Mouse (Mus musculus) forebrain, embryonic 12.5 days (tissue): ENCODE measurements around the gene Asap2. TPM values are rescaled to one million over a fixed set of nuclear protein-coding genes. Genes with fewer than 3 reads are reported as not detected.

Experiments used
- ATAC-seq: fragments of 200-750 bp; cut with Nextera tagmentation; 2 replicates; pipeline ENCODE4 v1.8.0; 2017; ENCODE audit warnings: moderate TSS enrichment; ENCODE audit not compliant: low FRiP score
- H3K27ac ChIP-seq: fragments of 300-500 bp; sonication (generic); 2 replicates; pipeline ENCODE4 v1.5.1; 2016; ENCODE audit warnings: mild to moderate bottlenecking
- H3K27me3 ChIP-seq: fragments of 300-500 bp; sonication (generic); 2 replicates; pipeline ENCODE4 v1.6.1; 2016; ENCODE audit warnings: mild to moderate bottlenecking
- H3K36me3 ChIP-seq: fragments of 300-500 bp; sonication (generic); replicated peaks from 2 replicates; pipeline ENCODE4 v1.6.1; 2016; ENCODE audit warnings: mild to moderate bottlenecking
- H3K4me1 ChIP-seq: fragments of 300-500 bp; sonication (generic); 2 replicates; pipeline ENCODE4 v1.6.1; 2016
- H3K4me2 ChIP-seq: fragments of 300-500 bp; sonication (generic); 2 replicates; pipeline ENCODE4 v1.6.1; 2016; ENCODE audit warnings: mild to moderate bottlenecking, moderate library complexity
- H3K4me3 ChIP-seq: fragments of 300-500 bp; sonication (generic); replicated peaks from 2 replicates; pipeline ENCODE4 v1.5.1; 2016; ENCODE audit warnings: mild to moderate bottlenecking
- H3K9ac ChIP-seq: fragments of 300-500 bp; sonication (generic); 2 replicates; pipeline ENCODE4 v1.6.1; 2016; ENCODE audit warnings: mild to moderate bottlenecking
- H3K9me3 ChIP-seq: fragments of 300-500 bp; sonication (generic); 2 replicates; pipeline ENCODE4 v1.6.1; 2016
- WGBS: fragments of 180-500 bp; shearing (Covaris S2); methylation state at CpG from one replicate; pipeline ENCODE4 v1.1.7; 2016; 5-methylcytosine and 5-hydroxymethylcytosine counted together
- polyA plus RNA-seq: library from polyadenylated mRNA; unstranded; fragments of >200 nt; fragmentation: Nextera tagmentation; extraction: Ambion mirVana; gene quantifications from 2 replicates; pipeline ENCODE4 v1.2.1, GENCODE M21; 2016

Asap2 gene
- polyA plus RNA-seq, 1 experiment from 2014 or later: 18.6 TPM

DNA sequence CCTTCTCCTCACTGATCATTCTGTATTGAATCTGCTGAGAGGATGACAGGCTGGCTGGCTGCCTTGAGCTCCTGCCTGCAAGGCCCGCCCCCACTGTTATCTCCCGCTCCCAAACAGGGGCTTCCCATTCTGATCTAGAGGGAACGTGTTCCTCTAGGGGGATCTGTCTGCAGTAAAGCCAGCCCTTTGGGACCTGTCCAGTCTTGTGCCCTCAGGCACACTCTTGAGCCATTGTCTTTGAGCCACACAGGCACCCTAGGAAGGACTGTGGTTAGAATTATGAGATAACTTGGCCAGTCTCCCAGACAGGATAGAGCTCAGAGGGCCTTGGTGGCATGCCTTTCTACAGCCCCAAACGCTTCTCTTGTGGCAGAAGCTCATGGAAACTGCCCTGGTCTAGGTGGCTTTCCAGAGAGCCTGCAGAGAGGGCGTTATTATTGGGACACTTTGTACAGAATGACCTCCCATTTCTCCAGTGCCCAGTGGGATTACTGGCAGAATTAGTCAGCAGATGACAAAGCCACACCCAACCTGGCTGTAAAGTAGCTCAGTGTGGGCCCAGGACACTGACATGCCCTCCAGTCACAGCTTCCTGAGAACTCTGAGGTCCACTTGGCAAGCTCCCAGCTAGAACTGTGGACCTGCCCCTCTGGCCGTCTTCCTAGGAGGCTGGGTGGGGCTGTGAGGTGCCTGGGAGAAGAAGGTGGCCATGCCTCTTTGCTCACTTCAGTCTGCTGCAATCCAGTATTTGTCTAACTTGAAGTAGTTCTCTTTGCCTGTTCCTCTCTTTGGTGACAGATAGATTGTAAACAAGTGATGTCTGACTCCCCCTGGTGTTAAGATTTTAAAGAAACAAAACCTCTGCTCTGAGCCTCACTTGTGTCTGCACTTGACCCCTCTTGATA is 237.1 kb downstream of the Asap2 start:
- H3K9me3 ChIP-seq: no peaks in the 10 kb centered on the region
- H3K4me1 ChIP-seq: peaks cover 11% of the 10 kb centered on the region; the same call in 1 of the 2 replicates
- 75% methylated on average over 6 of the region's 6 CpGs for WGBS
- 0 out of 2 replicates have a peak overlapping the region, but pooled peaks have one; percentile 5 for H3K27ac ChIP-seq
- H3K4me2 ChIP-seq: no peak overlapping the region
- ATAC-seq: no peak; the same call in 1 of the 2 replicates
- H3K9ac ChIP-seq: no peak overlapping the region
- H3K27me3 ChIP-seq: no peaks in the 10 kb centered on the region
- H3K4me3 ChIP-seq: no peak overlapping the region
- peaks cover 53% of the 10 kb centered on the region for H3K36me3 ChIP-seq

DNA sequence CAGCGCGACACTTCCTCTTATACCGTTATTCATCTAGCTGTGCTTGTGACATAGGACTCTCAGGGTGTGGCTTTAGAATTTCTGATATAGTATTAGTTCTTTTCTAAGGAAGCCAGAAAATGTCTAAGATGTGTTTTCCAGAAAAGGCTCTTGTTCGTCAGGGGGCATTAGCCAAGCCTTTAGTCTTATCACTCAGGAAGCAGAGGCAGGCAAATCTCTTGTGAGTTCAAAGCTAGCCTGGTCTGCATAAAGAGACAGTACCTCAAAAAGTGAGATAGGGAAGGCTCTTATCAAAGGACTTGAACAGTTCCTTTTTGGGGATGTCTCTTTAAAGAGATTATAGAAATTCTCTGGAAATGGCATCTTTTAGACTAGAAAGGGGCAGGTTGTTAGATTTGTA is 238.4 kb downstream of the Asap2 start:
- H3K27me3 ChIP-seq: no peaks in the 10 kb centered on the region
- peaks cover 58% of the 10 kb centered on the region for H3K36me3 ChIP-seq
- 97% methylated on average over 4 of the region's 4 CpGs for WGBS
- H3K27ac ChIP-seq: no peak overlapping the region
- H3K4me1 ChIP-seq: peaks cover 11% of the 10 kb centered on the region; the same call in 1 of the 2 replicates
- H3K4me2 ChIP-seq: no peak overlapping the region
- H3K4me3 ChIP-seq: no peak overlapping the region
- H3K9ac ChIP-seq: no peak overlapping the region
- ATAC-seq: no peak
- H3K9me3 ChIP-seq: no peaks in the 10 kb centered on the region

DNA sequence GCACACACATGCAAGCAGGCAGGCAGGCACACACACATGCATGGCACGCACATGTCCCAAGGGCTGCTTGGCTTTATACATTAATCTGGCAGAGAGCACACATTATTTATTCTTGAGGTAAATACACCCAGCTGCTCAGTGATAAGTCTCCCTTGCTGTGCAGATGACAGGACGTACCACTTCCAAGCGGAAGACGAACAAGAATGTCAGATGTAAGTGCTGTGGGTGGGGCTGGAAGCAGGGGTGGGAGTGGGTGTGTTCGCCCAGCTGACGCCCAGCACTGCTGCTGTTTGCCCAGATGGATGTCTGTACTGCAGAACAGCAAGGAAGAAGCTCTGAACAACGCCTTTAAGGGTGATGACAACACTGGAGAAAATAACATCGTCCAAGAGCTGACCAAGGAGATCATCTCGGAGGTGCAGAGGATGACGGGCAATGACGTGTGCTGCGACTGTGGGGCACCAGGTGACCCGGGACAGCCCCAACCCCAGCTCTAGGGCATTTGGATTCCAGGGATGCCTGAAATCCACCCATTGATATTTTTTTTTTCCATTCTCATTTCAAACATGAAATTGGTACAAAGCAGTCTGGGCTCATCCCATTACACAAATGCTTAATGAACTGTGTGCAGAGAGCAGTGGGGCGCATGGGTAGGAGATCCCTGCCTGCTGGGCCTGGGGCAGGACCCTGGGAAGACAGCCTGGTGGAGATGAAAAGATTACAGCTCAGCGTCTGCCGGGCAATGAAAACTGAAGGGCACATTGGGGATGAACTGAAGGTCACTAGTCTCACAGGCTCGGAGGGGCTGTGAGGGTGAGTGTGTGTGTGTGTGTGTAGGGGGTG is 239.0 kb downstream of the Asap2 start:
- WGBS: 83% methylated on average over 17 of the region's 17 CpGs
- Histone ChIP-seq H3K36me3 (peaks cover 58% of the 10 kb centered on the region), H3K4me3 (no peak overlapping the region), H3K9me3 (no peaks in the 10 kb centered on the region), H3K9ac (no peak overlapping the region), H3K4me2 (no peak overlapping the region), H3K27me3 (no peaks in the 10 kb centered on the region), H3K4me1 (peaks cover 11% of the 10 kb centered on the region; the same call in 1 of the 2 replicates), H3K27ac (no peak overlapping the region; the same call in 1 of the 2 replicates)
- peak; percentile 57 for ATAC-seq

DNA sequence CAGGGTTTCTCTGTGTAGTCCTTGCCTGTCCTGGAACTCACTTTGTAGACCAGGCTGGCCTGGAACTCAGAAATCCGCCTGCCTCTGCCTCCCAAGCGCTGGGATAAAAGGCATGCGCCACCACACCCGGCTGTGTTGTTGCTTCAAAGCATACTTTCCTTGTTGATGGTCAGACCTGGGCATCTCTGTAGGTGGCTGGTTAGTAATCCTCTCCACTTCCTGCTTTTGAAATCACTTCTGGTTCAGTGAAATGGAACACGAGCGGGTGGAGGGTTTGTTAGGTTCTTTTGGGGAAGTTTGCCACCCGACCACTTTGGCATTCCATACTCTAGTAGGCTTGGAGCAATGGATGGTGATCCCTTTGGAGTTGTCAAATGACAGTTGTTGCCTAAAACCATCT is 243.5 kb downstream of the Asap2 start:
- Histone ChIP-seq H3K4me1 (peaks cover 3% of the 10 kb centered on the region; the same call in 1 of the 2 replicates), H3K27me3 (no peaks in the 10 kb centered on the region), H3K36me3 (peaks cover 87% of the 10 kb centered on the region), H3K4me3 (no peak overlapping the region), H3K27ac (no peak overlapping the region), H3K4me2 (no peak overlapping the region), H3K9ac (no peak overlapping the region), H3K9me3 (no peaks in the 10 kb centered on the region)
- no peak for ATAC-seq
- 89% methylated on average over 7 of the region's 7 CpGs for WGBS

DNA sequence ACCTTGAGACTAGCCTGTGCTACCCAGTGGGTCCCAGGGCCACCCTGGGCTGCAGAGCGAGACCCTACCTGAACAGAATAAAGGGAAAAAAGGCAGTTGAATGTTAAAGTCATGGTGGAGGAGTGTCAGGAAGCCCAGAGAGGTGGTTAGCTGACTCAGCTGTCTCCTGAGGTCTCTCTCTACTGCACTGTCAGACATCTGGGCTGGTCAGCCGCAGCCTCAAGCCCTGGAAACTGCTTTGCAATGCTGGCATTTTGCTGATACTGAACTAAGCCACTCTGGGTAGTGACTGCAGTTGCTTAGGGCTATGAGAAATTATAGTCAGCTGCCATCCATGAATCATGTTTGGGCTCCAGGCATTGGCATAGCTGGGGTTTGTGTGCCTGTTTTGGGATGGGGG is 244.3 kb downstream of the Asap2 start:
- Histone ChIP-seq H3K36me3 (peaks cover 89% of the 10 kb centered on the region), H3K4me1 (peaks cover 3% of the 10 kb centered on the region; the same call in 1 of the 2 replicates), H3K9me3 (no peaks in the 10 kb centered on the region), H3K4me3 (no peak overlapping the region), H3K4me2 (no peak overlapping the region), H3K9ac (no peak overlapping the region), H3K27me3 (no peaks in the 10 kb centered on the region), H3K27ac (no peak overlapping the region)
- no peak for ATAC-seq
- 93% methylated on average over 2 of the region's 2 CpGs for WGBS

DNA sequence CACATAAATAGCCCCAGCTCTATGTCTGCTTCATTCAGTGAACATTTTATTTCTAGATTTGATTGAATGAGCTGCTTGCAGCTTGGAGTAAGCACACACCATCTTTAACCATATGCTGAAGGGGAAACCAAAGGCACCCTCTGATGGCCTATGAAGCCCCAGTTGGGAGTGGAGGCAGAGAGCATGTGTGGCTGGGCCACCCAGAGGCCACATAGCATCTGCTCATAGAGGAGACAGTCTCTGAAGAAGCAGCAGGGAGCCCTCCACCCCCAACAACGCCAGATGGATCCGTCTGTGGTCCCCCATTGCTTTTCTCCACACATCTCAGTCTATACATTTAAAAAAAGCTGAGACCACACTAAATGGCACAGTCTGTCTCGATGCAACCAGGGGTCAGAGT is 251.7 kb downstream of the Asap2 start:
- Histone ChIP-seq H3K4me1 (no peaks in the 10 kb centered on the region), H3K9me3 (no peaks in the 10 kb centered on the region), H3K27me3 (no peaks in the 10 kb centered on the region), H3K4me2 (no peak overlapping the region), H3K36me3 (peaks cover 84% of the 10 kb centered on the region), H3K27ac (no peak overlapping the region), H3K9ac (no peak overlapping the region), H3K4me3 (no peak overlapping the region)
- ATAC-seq: no peak
- WGBS: 72% methylated on average over 3 of the region's 3 CpGs

DNA sequence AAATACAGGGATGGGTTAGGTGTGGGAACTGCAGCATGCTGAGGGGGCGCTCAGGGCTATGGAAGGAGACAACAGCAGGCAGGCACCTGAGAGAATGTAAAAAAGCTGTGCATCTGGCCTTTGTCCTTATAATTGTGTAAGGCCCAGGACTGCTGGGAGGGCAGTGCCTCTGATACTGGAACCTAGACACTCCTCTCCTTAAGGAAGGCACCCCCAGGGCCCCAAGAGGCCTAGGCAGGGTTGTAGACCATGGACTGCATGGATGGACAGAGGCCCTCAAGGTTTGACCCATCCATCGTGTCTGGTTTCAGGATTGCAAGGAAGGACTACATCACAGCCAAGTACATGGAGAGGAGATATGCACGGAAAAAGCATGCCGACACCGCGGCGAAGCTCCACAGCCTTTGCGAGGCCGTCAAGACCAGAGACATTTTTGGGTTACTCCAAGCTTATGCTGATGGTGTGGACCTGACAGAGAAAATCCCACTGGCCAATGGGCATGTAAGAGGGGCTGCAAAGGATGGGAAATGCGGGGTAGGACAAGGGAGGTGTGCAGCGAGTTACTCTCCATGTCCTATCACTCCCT is 254.2 kb downstream of the Asap2 start:
- Histone ChIP-seq H3K36me3 (peaks cover 84% of the 10 kb centered on the region), H3K27me3 (no peaks in the 10 kb centered on the region), H3K9me3 (no peaks in the 10 kb centered on the region), H3K4me1 (no peaks in the 10 kb centered on the region), H3K27ac (no peak overlapping the region), H3K4me3 (no peak overlapping the region), H3K9ac (no peak overlapping the region), H3K4me2 (no peak overlapping the region)
- WGBS: 95% methylated on average over 11 of the region's 11 CpGs
- ATAC-seq: no peak

DNA sequence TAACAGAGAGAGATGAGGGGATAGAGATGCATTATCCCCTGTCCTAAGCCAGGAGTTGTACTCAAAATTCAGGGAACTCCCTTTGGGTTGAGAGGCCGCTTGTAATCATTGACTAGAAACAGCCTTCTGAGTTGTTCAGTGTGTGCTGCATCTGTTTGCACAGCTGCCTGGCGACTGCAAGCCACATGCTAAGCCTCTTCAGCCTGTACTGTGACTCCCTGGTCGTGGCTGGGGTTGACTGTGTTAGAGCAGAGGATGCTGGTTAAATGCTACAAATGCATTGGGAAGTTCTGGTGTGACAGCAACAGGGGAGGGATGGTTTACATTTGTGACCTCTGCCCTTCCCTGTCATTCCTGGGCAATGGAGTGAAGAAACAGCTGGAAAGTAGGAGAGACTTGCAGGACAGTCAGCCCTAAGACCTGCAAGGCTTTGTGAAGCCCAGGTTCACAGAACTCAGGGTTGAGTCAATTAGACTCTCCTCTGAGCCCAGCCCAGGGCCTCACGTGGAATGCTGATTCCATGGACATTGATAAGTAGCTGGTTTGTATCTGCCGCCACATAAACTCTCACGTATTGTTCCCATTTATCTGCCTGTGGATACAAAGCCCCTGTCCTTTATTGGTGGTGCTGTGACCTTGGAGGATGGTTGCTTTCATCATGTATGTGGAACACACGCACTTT is 257.6 kb downstream of the Asap2 start:
- Histone ChIP-seq H3K4me3 (no peak overlapping the region), H3K36me3 (peaks cover 94% of the 10 kb centered on the region), H3K27me3 (no peaks in the 10 kb centered on the region), H3K4me2 (no peak overlapping the region), H3K9ac (no peak overlapping the region), H3K27ac (no peak overlapping the region), H3K4me1 (no peaks in the 10 kb centered on the region), H3K9me3 (no peaks in the 10 kb centered on the region)
- 90% methylated on average over 7 of the region's 7 CpGs for WGBS
- no peak for ATAC-seq

DNA sequence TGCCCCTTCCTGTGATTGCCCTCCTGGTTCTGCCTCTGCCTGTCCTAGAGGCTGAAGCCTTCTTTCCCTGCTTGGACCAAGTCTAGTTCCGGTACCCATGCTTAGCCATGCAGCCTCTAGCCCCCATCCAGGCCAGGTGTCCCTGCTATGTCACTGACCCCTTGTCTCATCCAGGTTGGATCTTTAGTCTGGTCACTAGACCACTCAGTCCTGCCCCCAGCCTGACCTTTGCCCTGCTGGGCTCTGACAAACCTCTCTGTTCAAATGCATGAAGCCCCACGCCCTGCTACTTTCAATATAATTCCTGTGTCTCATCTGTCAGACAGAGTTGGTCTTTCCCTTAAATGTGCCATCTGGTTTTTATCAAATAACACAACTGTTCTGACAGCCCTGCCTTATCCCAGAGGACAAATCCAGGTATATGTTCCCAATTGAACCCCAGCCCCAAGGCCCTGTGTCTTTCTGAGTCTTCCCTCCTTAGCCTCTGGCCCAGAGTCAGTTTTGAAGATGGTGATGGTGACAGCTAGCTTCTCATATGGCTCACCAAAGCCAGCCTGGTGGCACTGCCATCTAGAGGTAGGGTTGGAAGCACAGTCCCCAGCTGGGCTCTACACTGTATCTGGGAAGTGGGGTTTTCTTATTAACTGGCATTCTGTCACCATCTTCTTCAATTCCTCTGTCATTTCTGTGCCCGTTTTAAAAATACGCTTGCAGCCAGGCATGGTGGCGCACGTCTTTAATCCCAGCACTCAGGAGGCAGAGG is 270.4 kb downstream of the Asap2 start:
- Histone ChIP-seq H3K27ac (0 out of 2 replicates have a peak overlapping the region, but pooled peaks have one; percentile 13), H3K4me1 (no peaks in the 10 kb centered on the region), H3K4me2 (no peak overlapping the region), H3K9me3 (no peaks in the 10 kb centered on the region), H3K27me3 (no peaks in the 10 kb centered on the region), H3K36me3 (peaks cover 88% of the 10 kb centered on the region), H3K4me3 (no peak overlapping the region), H3K9ac (no peak overlapping the region)
- ATAC-seq: no peak
- WGBS: 94% methylated on average over 6 of the region's 6 CpGs

DNA sequence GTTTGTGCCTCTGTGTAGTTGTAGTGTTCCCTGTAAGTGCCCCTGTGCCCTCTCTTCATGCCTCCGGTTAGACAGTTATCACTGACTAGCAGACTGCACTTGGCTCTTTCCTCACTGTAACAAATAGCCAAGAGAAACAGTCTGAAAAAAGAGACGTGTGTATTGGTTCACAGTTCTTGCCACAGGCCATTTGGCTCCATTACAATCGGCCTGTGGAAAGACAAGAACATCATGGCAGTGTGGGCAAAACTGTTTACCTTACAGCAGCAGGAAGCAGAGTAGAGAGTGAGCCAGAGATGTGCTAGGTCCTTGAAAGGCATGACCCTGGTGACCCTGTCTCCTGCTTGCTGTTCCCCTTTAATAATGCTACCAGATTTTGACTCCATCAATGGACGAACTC is 271.3 kb downstream of the Asap2 start:
- no peak for ATAC-seq
- 91% methylated on average over 4 of the region's 4 CpGs for WGBS
- Histone ChIP-seq H3K36me3 (peaks cover 88% of the 10 kb centered on the region), H3K9me3 (no peaks in the 10 kb centered on the region), H3K4me1 (no peaks in the 10 kb centered on the region), H3K9ac (no peak overlapping the region), H3K27ac (no peak overlapping the region), H3K4me3 (no peak overlapping the region), H3K27me3 (no peaks in the 10 kb centered on the region), H3K4me2 (no peak overlapping the region)

DNA sequence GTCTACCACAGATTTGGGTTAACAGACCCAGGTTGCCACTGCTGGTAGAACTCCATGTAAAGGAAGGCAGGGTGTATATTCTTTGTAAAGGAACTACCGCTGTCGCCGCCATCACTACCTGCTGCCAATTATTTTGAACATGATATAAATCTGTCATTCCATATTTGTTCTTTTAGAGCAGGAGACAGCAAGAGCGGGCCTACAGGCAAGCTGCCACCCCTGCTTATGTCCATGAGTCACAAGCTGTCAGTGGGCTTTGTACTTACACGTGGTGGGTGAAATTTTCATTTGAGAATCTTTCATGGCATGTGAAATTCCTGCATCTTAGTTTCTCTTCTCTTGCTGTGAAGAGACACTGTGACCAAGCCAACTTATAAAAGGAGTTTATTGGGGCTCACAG is 273.0 kb downstream of the Asap2 start:
- whole genome bisulfite sequencing: 94% methylated on average over 5 of the region's 5 CpGs
- Histone ChIP-seq H3K27ac (no peak overlapping the region), H3K9ac (no peak overlapping the region), H3K4me2 (no peak overlapping the region), H3K36me3 (peaks cover 84% of the 10 kb centered on the region), H3K9me3 (no peaks in the 10 kb centered on the region), H3K27me3 (no peaks in the 10 kb centered on the region), H3K4me3 (no peak overlapping the region), H3K4me1 (no peaks in the 10 kb centered on the region)
- ATAC-seq: no peak
